Mouse (Mus musculus) stomach, postnatal 0 days (tissue): ENCODE results near the gene Atp2a2. TPM values are rescaled to one million over a fixed set of nuclear protein-coding genes. Genes with fewer than 3 reads are reported as not detected.
A peak's percentile ranks its signal among the peaks of the same experiment; 100 is the strongest.

Experiments
- ATAC-seq: fragments of 200-750 bp; cut with Nextera tagmentation; 2 replicates; pipeline ENCODE4 v1.8.0; 2017; ENCODE audit not compliant: low FRiP score, low TSS enrichment
- DNase-seq: peaks from one replicate; pipeline ENCODE4 v3.0.0-alpha.2; 2016; ENCODE audit warnings: low spot score
- H3K27ac ChIP-seq: fragments of 300-500 bp; sonication (generic); replicated peaks from 2 replicates; pipeline ENCODE4 v1.5.1; 2014; ENCODE audit warnings: mild to moderate bottlenecking, control low read depth
- H3K27me3 ChIP-seq: fragments of 300-500 bp; sonication (generic); 2 replicates; pipeline ENCODE4 v1.6.1; 2014; ENCODE audit warnings: low read length; ENCODE audit not compliant: control insufficient read depth, insufficient read depth
- H3K36me3 ChIP-seq: fragments of 300-500 bp; sonication (generic); 2 replicates; pipeline ENCODE4 v1.6.1; 2014; ENCODE audit warnings: low read length, mixed read lengths; ENCODE audit not compliant: control insufficient read depth, insufficient read depth
- H3K4me1 ChIP-seq: fragments of 300-500 bp; sonication (generic); replicated peaks from 2 replicates; pipeline ENCODE4 v1.6.1; 2014; ENCODE audit warnings: antibody characterized with exemption; ENCODE audit not compliant: control insufficient read depth, insufficient read depth
- H3K4me2 ChIP-seq: fragments of 300-500 bp; sonication (generic); replicated peaks from 2 replicates; pipeline ENCODE4 v1.6.1; 2014; ENCODE audit warnings: low read depth, mild to moderate bottlenecking, control low read depth, moderate library complexity
- H3K4me3 ChIP-seq: fragments of 300-500 bp; sonication (generic); 2 replicates; pipeline ENCODE4 v1.5.1; 2014; ENCODE audit warnings: low read depth, low read length, control low read depth
- H3K9ac ChIP-seq: fragments of 300-500 bp; sonication (generic); 2 replicates; pipeline ENCODE4 v1.6.1; 2014; ENCODE audit warnings: mild to moderate bottlenecking, low read length, control low read depth, mixed read lengths
- H3K9me3 ChIP-seq: fragments of 300-500 bp; sonication (generic); 2 replicates; pipeline ENCODE4 v1.6.1; 2016; ENCODE audit warnings: low read length; ENCODE audit not compliant: control insufficient read depth
- CTCF ChIP-seq: IDR thresholded peaks from 2 replicates; pipeline ENCODE4 v1.5.1; 2016; ENCODE audit warnings: antibody characterized with exemption, low read depth, mild to moderate bottlenecking, moderate library complexity
- EP300 ChIP-seq: optimal IDR thresholded peaks from 2 replicates; pipeline ENCODE3; 2016; ENCODE audit warnings: antibody characterized with exemption
- WGBS: fragments of 180-500 bp; shearing (Covaris S2); extraction: QIAGEN DNeasy Blood & Tissue Kit; methylation state at CpG from one replicate; pipeline ENCODE4 v1.1.7; 2014; 5-methylcytosine and 5-hydroxymethylcytosine counted together
- polyA plus RNA-seq: library from polyadenylated mRNA; unstranded; fragments of >200 nt; fragmentation: Nextera tagmentation; extraction: Ambion mirVana; gene quantifications from 2 replicates; pipeline ENCODE4 v1.2.1, GENCODE M21; 2015

Gene Atp2a2
- polyA plus RNA-seq, 1 experiment from 2014 or later: 24.0 TPM

DNA sequence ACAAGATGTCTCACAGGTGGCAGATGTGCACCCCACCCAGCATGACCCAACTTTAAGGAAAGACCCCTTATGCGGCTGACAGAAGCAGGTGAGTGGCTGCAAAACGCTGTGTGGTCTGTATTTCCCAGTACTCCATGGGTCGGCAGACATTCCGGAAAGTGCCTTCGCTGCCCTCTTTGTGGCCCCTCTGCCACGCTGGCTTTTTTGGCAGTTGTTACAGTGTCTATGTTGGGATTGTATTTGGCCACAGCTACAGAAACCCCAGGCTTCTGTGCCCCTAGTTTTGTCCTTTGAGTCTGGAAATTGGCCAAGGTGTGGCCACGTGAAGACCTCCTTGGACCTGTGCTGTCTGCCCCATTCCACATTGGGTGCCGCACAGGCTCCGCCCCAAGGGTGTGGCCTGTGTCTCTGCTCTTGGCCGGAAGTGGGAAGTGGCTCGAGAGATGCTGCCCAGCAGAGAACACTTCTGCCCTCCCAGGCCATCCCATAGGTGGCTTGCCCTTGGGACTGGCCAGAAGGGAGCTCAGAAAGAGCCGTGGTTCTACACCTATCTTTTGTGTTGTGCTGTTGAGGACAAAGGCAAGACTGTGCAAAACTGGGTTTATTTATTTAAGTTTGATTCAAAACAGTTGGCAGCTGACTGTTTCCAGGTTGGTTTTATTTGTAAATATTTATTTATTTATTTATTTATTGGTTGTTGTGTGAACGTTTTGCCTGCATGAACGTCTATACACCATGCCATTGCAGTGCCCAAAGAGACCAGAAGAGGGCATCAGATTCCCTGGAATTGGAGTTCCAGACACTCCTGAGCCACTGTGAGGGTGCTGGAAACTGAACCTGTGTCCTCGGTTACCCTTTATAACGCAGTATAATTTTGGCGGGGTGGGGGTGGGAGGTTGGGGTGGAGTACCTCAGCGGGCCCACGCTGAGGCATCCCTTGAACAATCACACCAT lies 92.1 kb downstream of the Atp2a2 start:
- H3K4me1 ChIP-seq: no peaks in the 10 kb centered on the region
- no peak overlapping the region for H3K9ac ChIP-seq
- no peak overlapping the region for H3K4me2 ChIP-seq
- no peaks in the 10 kb centered on the region for H3K9me3 ChIP-seq
- TF ChIP-seq EP300 (no peak), CTCF (peak; percentile 49)
- no peak overlapping the region for H3K27ac ChIP-seq
- ATAC-seq: no peak
- peaks cover 7% of the 10 kb centered on the region; the same call in 1 of the 2 replicates for H3K36me3 ChIP-seq
- WGBS: 87% methylated on average over 19 of the region's 19 CpGs
- DNase-seq: no peak
- no peak overlapping the region for H3K4me3 ChIP-seq
- no peaks in the 10 kb centered on the region for H3K27me3 ChIP-seq

DNA sequence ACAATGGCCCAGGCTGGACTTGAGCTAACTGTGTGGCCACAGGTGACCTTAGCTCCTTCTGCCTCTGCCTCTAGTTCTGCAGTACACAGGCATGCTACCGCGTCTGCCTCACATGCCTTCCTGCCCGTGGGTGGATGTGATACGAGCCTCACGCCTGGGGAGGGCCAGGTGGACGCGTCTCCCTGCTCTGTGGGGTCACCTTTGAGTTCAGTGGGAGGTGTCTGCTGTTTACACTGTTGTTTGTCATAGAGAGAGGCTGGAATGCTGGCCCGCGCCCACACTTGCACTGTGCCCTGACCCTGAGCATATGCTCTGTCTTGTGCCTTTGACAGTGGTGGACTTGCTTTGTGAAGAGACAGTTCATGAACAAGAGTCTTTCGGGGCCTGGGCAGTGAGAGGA lies 96.5 kb downstream of the Atp2a2 start:
- no peak overlapping the region for H3K9ac ChIP-seq
- no peak for ATAC-seq
- H3K4me3 ChIP-seq: no peak overlapping the region
- TF ChIP-seq EP300: no peak
- no peak for TF ChIP-seq CTCF
- no peak overlapping the region for H3K27ac ChIP-seq
- H3K9me3 ChIP-seq: no peaks in the 10 kb centered on the region
- DNase-seq: no peak
- peaks cover 30% of the 10 kb centered on the region for H3K36me3 ChIP-seq
- H3K4me1 ChIP-seq: no peaks in the 10 kb centered on the region
- H3K4me2 ChIP-seq: no peak overlapping the region
- no peaks in the 10 kb centered on the region for H3K27me3 ChIP-seq
- WGBS: 85% methylated on average over 10 of the region's 10 CpGs

Other genes starting within 250 kb of the Atp2a2 start
- 2.3 TPM in 2 replicates for gene Tctn1, start 237.8 kb downstream of the Atp2a2 start, polyA plus RNA-seq
- 7.8 and 8.2 TPM in 2 replicates for gene Pptc7, start 217.9 kb downstream of the Atp2a2 start, polyA plus RNA-seq
- gene Rad9b, start 148.0 kb downstream of the Atp2a2 start, polyA plus RNA-seq: 5.2 and 5.3 TPM in 2 replicates
- 187 and 191 TPM in 2 replicates for gene Vps29, start 147.9 kb downstream of the Atp2a2 start, polyA plus RNA-seq
- gene Gpn3, start 130.3 kb downstream of the Atp2a2 start, polyA plus RNA-seq: 40.5 and 41.5 TPM in 2 replicates
- gene Fam216a, start 129.9 kb downstream of the Atp2a2 start, polyA plus RNA-seq: 23.8 and 26.0 TPM in 2 replicates
- 147 TPM in 2 replicates for gene Arpc3, start 110.3 kb downstream of the Atp2a2 start, polyA plus RNA-seq
- 20.7 and 21.7 TPM in 2 replicates for gene Anapc7, start 80.5 kb downstream of the Atp2a2 start, polyA plus RNA-seq
- 16.3 and 17.4 TPM in 2 replicates for gene Ift81, start 112.3 kb upstream of the Atp2a2 start, polyA plus RNA-seq
- gene P2rx7, start 141.7 kb upstream of the Atp2a2 start, polyA plus RNA-seq: 2.1 and 2.7 TPM in 2 replicates
- 22.8 and 24.7 TPM in 2 replicates for gene P2rx4, start 205.3 kb upstream of the Atp2a2 start, polyA plus RNA-seq